Mouse (Mus musculus): ENCODE measurements at regions not wholly inside any gene's neighbourhood (a gene's known extent, or its start where the extent isn't known, plus 50 kb on each side); places are given as distances from the start of the nearest gene placed in this dataset.

- no peaks in the 10 kb centered on the region for H3K27me3 ChIP-seq (replicated peaks)
- H3K36me3 ChIP-seq (replicated peaks in 1 of 2; ENCODE audit: control insufficient read depth in 1 of 2, insufficient read depth in 1 of 2, low read length in 1 of 2), result no peaks in the 10 kb centered on the region
- H3K4me1 ChIP-seq (ENCODE audit: control insufficient read depth in 1 of 2, insufficient read depth in 2 of 2), result no peaks in the 10 kb centered on the region
- no peak for TF ChIP-seq BHLHE40 (IDR thresholded peaks at IDR 0.05; ENCODE audit: low read depth, low read length)
- TF ChIP-seq ZMIZ1 (IDR thresholded peaks at IDR 0.05; ENCODE audit: low read depth, low read length), result no peak
- TF ChIP-seq USF1 (IDR thresholded peaks at IDR 0.05; ENCODE audit: low read depth, low read length), result no peak
- no peak for DNase-seq (ENCODE audit: extremely low read depth)
- dilution Hi-C loops (cut with MboI; ENCODE audit: extremely low pct_ligation_motif_present, extremely low pct_unique_long_range_greater_than_20kb, low sequenced_read_pairs) (no loop called here), in situ Hi-C loops (cut with MboI; ENCODE audit: low pct_ligation_motif_present, low pct_unique_long_range_greater_than_20kb, low sequenced_read_pairs) (no loop called here)
- peaks cover 61% of the 10 kb centered on the region for H3K9me3 ChIP-seq (replicated peaks; ENCODE audit: low read length)
- H3K9ac ChIP-seq (ENCODE audit: insufficient read depth, low read depth), result no peak overlapping the region
- H3K4me2 ChIP-seq (ENCODE audit: insufficient read depth, low read depth, poor library complexity, severe bottlenecking), result no peak overlapping the region
- H3K4me3 ChIP-seq (replicated peaks in 1 of 3; ENCODE audit: low read depth in 2 of 3, low read length in 2 of 3, poor library complexity in 1 of 3), result no peak overlapping the region
- H3K27ac ChIP-seq (ENCODE audit: insufficient read depth, low read depth), result no peak overlapping the region
- no peaks in the 10 kb centered on the region for H3K79me2 ChIP-seq (replicated peaks; ENCODE audit: control insufficient read depth, extremely low read depth, insufficient read depth, poor library complexity, severe bottlenecking)
Observed at GRCm38 (mm10) chr5:132882291-132882690, 339.1 kb upstream of the Auts2 start.

- H3K4me2 ChIP-seq (ENCODE audit: insufficient read depth, low read depth, poor library complexity, severe bottlenecking), result no peak overlapping the region
- no peak overlapping the region for H3K27ac ChIP-seq (ENCODE audit: insufficient read depth, low read depth)
- H3K4me1 ChIP-seq (ENCODE audit: control insufficient read depth in 1 of 2, insufficient read depth in 2 of 2), result no peaks in the 10 kb centered on the region
- no peaks in the 10 kb centered on the region for H3K36me3 ChIP-seq (replicated peaks in 1 of 2; ENCODE audit: control insufficient read depth in 1 of 2, insufficient read depth in 1 of 2, low read length in 1 of 2)
- no peaks in the 10 kb centered on the region for H3K27me3 ChIP-seq (replicated peaks)
- H3K4me3 ChIP-seq (replicated peaks in 1 of 3; ENCODE audit: low read depth in 2 of 3, low read length in 2 of 3, poor library complexity in 1 of 3), result no peak overlapping the region
- peaks cover 62% of the 10 kb centered on the region for H3K9me3 ChIP-seq (replicated peaks; ENCODE audit: low read length)
- dilution Hi-C loops (cut with MboI; ENCODE audit: extremely low pct_ligation_motif_present, extremely low pct_unique_long_range_greater_than_20kb, low sequenced_read_pairs), result no loop called here
- in situ Hi-C loops (cut with MboI; ENCODE audit: low pct_ligation_motif_present, low pct_unique_long_range_greater_than_20kb, low sequenced_read_pairs), result no loop called here
- no peaks in the 10 kb centered on the region for H3K79me2 ChIP-seq (replicated peaks; ENCODE audit: control insufficient read depth, extremely low read depth, insufficient read depth, poor library complexity, severe bottlenecking)
- no peak overlapping the region for H3K9ac ChIP-seq (ENCODE audit: insufficient read depth, low read depth)
- no peak for DNase-seq (ENCODE audit: extremely low read depth)
- TF ChIP-seq ETS1 (conservative IDR thresholded peaks at IDR 0.05; ENCODE audit: low read depth, low read length) (no peak), SMC3 (IDR thresholded peaks at IDR 0.05; ENCODE audit: low read depth, low read length) (no peak), MEF2A (IDR thresholded peaks at IDR 0.05; ENCODE audit: borderline replicate concordance, low read depth, low read length) (no peak), GABPA (IDR thresholded peaks at IDR 0.05; ENCODE audit: insufficient replicate concordance, low read depth, low read length) (no peak), MYC (IDR thresholded peaks at IDR 0.05; ENCODE audit: low read depth, low read length) (no peak), USF2 (conservative IDR thresholded peaks at IDR 0.05; ENCODE audit: low read depth, low read length) (no peak), KAT2A (IDR thresholded peaks at IDR 0.05; ENCODE audit: insufficient replicate concordance, low read length) (no peak), HCFC1 (IDR thresholded peaks at IDR 0.05; ENCODE audit: low read depth, low read length) (no peak), ZKSCAN1 (IDR thresholded peaks at IDR 0.05; ENCODE audit: borderline replicate concordance, low read depth, low read length) (no peak), MAX (IDR thresholded peaks at IDR 0.05; ENCODE audit: low read length) (no peak), CTCF (conservative IDR thresholded peaks at IDR 0.05 in 1 of 2, IDR thresholded peaks at IDR 0.05 in 1 of 2; ENCODE audit: low read depth in 2 of 2, low read length in 2 of 2) (no peak)
Observed at GRCm38 (mm10) chr5:132881170-132881569, 338.0 kb upstream of the Auts2 start.

- Histone ChIP-seq H3K27me3 (replicated peaks) (no peaks in the 10 kb centered on the region), H3K79me2 (replicated peaks; ENCODE audit: control insufficient read depth, extremely low read depth, insufficient read depth, poor library complexity, severe bottlenecking) (no peaks in the 10 kb centered on the region), H3K9ac (ENCODE audit: insufficient read depth, low read depth) (no peak overlapping the region), H3K4me2 (ENCODE audit: insufficient read depth, low read depth, poor library complexity, severe bottlenecking) (no peak overlapping the region), H3K27ac (ENCODE audit: insufficient read depth, low read depth) (no peak overlapping the region), H3K9me3 (replicated peaks; ENCODE audit: low read length) (peaks cover 65% of the 10 kb centered on the region), H3K4me1 (ENCODE audit: control insufficient read depth in 1 of 2, insufficient read depth in 2 of 2) (no peaks in the 10 kb centered on the region), H3K36me3 (replicated peaks in 1 of 2; ENCODE audit: control insufficient read depth in 1 of 2, insufficient read depth in 1 of 2, low read length in 1 of 2) (no peaks in the 10 kb centered on the region), H3K4me3 (replicated peaks in 1 of 3; ENCODE audit: low read depth in 2 of 3, low read length in 2 of 3, poor library complexity in 1 of 3) (no peak overlapping the region)
- in situ Hi-C loops (cut with MboI; ENCODE audit: low pct_ligation_motif_present, low pct_unique_long_range_greater_than_20kb, low sequenced_read_pairs) (no loop called here), dilution Hi-C loops (cut with MboI; ENCODE audit: extremely low pct_ligation_motif_present, extremely low pct_unique_long_range_greater_than_20kb, low sequenced_read_pairs) (no loop called here)
- TF ChIP-seq ZKSCAN1 (IDR thresholded peaks at IDR 0.05; ENCODE audit: borderline replicate concordance, low read depth, low read length) (no peak), ZMIZ1 (IDR thresholded peaks at IDR 0.05; ENCODE audit: low read depth, low read length) (no peak), IRF4 (IDR thresholded peaks at IDR 0.05; ENCODE audit: low read depth, low read length) (no peak), BHLHE40 (IDR thresholded peaks at IDR 0.05; ENCODE audit: low read depth, low read length) (no peak), GABPA (IDR thresholded peaks at IDR 0.05; ENCODE audit: insufficient replicate concordance, low read depth, low read length) (no peak), E2F4 (IDR thresholded peaks at IDR 0.05; ENCODE audit: insufficient replicate concordance, low read depth, low read length) (no peak), ZNF384 (IDR thresholded peaks at IDR 0.05; ENCODE audit: low read depth, low read length) (no peak), HCFC1 (IDR thresholded peaks at IDR 0.05; ENCODE audit: low read depth, low read length) (no peak), EP300 (IDR thresholded peaks at IDR 0.05; ENCODE audit: low read length) (no peak), USF1 (IDR thresholded peaks at IDR 0.05; ENCODE audit: low read depth, low read length) (no peak), RCOR1 (conservative IDR thresholded peaks at IDR 0.05; ENCODE audit: low read depth, low read length) (no peak), MAX (IDR thresholded peaks at IDR 0.05; ENCODE audit: low read length) (no peak), MYC (IDR thresholded peaks at IDR 0.05; ENCODE audit: low read depth, low read length) (no peak), CHD1 (IDR thresholded peaks at IDR 0.05; ENCODE audit: low read depth, low read length) (no peak), POLR2AphosphoS2 (IDR thresholded peaks at IDR 0.05; ENCODE audit: low read depth, low read length) (no peak), POLR2A (IDR thresholded peaks at IDR 0.05; ENCODE audit: low read depth, low read length) (no peak), TBP (conservative IDR thresholded peaks at IDR 0.05; ENCODE audit: low read depth, low read length) (no peak)
- DNase-seq (ENCODE audit: extremely low read depth), result no peak
Observed at GRCm38 (mm10) chr5:132876336-132876840, 333.2 kb upstream of the Auts2 start.

All from CH12.LX (cell line).